Mouse (Mus musculus) liver, embryonic 14.5 days (tissue): ENCODE results near the gene Nprl2.

Source experiments
- CTCF ChIP-seq: IDR thresholded peaks from 2 replicates; pipeline ENCODE4 v1.5.1; 2016; ENCODE audit warnings: antibody characterized with exemption, low read depth, control low read depth
- EP300 ChIP-seq: IDR thresholded peaks from 2 replicates; pipeline ENCODE4 v1.6.1; 2016; ENCODE audit warnings: antibody characterized with exemption, low read depth

DNA sequence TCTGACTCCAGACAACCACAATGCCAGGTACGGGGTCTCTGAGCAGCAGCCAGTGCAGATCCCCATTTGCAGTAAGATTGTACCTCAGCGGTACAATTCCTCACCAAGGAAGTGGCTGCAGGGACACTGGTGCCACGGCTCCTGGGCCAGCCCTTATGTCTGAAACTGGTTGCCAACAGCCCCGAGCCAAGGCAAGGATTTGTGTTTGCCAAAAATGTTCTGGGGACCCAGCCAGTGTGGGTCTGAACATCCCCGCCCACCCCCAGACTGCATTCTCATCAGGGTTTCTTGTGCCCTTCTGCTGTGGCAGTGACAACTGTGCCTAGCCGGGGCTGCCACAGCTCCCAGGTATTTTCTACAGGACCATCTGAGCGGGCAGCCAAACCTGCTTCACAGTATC lies 3.8 kb upstream of the Nprl2 start:
- TF ChIP-seq CTCF (no peak), EP300 (no peak)
